Mouse (Mus musculus) layer of hippocampus, adult 8-10 months (tissue): ENCODE data around the gene Ucp1. TPM values are rescaled to one million over a fixed set of nuclear protein-coding genes. Genes with fewer than 3 reads are reported as not detected.

Source experiments
- DNase-seq, 2 experiments: peaks; one replicate each; pipeline ENCODE4 v3.0.0; 2022; ENCODE audit warnings: low spot score in 2 of 2
- total RNA-seq, 4 experiments: library from RNA; stranded (reverse); gene quantifications; 2 replicates each; pipeline ENCODE4 v1.2.4; 2022

Ucp1 gene
- total RNA-seq, 4 experiments from 2014 or later: 0.20 TPM; not detected in 3

DNA sequence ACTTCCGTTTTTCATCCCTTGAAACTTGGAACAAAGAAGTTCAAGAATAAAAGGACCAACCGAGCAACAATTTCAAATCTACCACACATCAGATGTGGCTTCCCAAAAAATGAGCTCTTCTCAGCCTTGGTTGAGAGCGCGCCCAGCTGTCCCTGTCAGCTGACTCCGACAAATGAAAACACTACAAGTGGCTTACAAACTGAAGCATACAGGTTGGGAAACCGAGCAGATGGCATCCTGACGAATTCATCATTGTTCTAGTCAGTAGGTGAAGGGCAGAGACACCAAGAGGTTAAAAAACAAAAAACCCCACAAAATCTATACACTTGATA is 41.4 kb downstream of the Ucp1 start:
- peak; percentile 27 to 29 for DNase-seq

DNA sequence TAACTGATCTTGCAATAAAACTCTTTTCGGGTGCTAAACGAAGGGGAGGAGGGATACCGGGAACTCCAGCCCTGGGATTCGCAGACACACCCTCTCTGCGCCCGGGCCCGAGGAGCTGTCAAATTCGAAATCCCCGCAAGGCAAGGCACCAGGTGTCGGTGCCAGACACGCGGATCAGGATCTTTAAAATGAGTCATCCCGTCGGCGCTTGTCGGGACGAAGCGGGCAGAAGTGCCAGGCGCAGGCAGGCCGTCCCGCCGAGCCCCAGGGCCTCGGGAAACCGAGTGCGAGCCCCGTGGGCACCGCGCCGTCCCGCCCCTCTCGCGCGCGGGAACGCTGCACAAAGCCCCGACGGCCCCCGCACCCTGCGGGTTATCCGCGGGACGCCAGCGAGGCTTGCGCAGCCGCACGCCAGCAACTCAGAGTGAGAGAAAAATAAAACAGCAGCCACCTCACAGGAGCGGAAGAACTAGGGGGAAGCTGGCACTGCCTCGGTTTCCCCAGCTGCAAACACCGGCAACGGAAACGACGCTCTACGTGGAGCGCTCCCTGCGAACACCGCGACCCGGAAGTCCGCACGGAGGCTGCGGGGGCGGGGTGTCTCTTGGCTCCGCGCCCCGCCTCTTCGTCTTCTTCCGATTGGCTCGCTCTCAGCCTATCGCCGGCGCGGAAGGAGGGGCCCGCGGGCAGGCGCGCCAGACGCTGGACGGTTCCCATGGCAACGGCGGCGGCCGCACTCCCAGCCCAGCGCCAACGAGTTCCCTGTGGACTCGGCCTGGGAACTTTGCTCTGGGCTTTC is 41.9 kb downstream of the Ucp1 start, which contains the start of gene Elmod2:
Gene Elmod2 (minus strand): TSS at position 588 of the 799 bp plus-strand sequence.
- DNase-seq: peak; percentile 91 to 97

DNA sequence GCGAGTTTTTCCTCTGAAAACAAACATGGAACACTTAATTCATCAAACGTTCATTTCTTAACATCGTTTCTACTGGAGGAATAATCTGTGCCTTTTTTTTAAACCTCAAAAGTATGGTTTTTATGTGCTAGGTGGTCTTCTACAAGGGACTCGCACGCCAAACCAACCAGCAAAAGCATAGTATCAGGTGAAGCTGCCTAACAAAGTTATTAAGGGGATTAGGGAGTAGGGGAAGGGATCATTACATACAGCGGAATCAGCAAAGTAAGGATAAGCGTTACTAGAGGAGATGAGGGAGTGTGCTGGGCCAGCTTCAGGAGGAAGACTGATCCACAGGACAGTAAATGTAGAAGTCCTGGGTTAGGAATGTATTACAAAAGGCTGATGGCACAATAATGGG is 42.7 kb downstream of the Ucp1 start:
- DNase-seq: no peak

GRCm38 (mm10) chr8:83342076-83342475 is 51.9 kb downstream of the Ucp1 start:
- no peak for DNase-seq

GRCm38 (mm10) chr8:83342693-83343092 is 52.5 kb downstream of the Ucp1 start:
- no peak for DNase-seq

Other genes with a start within 250 kb of the Ucp1 start
- 10 to 100 TPM; 64.9 to 68.6 (median 65.5) TPM for gene Tbc1d9, start 125.0 kb upstream of the Ucp1 start, total RNA-seq
- 1 to 10 TPM in 3 of 4 experiments, under 1 TPM in 1; 0.59 to 1.6 (median 1.3) TPM for gene Gm10645, start 124.2 kb upstream of the Ucp1 start, total RNA-seq
- gene Elmod2, start 42.1 kb downstream of the Ucp1 start, total RNA-seq: 10 to 100 TPM; 12.7 to 18.0 (median 14.0) TPM
- not detected for gene Mgat4d, start 58.1 kb downstream of the Ucp1 start, total RNA-seq
- gene Clgn, start 99.5 kb downstream of the Ucp1 start, total RNA-seq: 1 to 10 TPM; 8.5 to 10.0 (median 9.0) TPM
- 100 to 1,000 TPM; 206 TPM for gene Scoc, start 168.0 kb downstream of the Ucp1 start, total RNA-seq
- not detected for gene Olfr370, start 245.4 kb downstream of the Ucp1 start, total RNA-seq